Mouse (Mus musculus) fibroblast of lung, adult 2 months (primary cell): Measurements from ENCODE around the gene Myh11.
A peak's percentile ranks its signal among the peaks of the same experiment; 100 is the strongest.

Source experiments
- DNase-seq: peaks from one replicate; pipeline ENCODE4 v3.0.0-alpha.2; 2011; ENCODE audit warnings: low read depth

Gene Myh11

GRCm38 (mm10) chr16:14265203-14265920, 25.8 kb downstream of the Myh11 start:
- DNase-seq: no peak

GRCm38 (mm10) chr16:14264504-14264903, 26.7 kb downstream of the Myh11 start:
- no peak for DNase-seq

- no peak for DNase-seq
Observed at GRCm38 (mm10) chr16:14263241-14263640, 27.9 kb downstream of the Myh11 start.

GRCm38 (mm10) chr16:14262410-14262809, 28.8 kb downstream of the Myh11 start:
- DNase-seq: no peak

- no peak for DNase-seq
Observed at GRCm38 (mm10) chr16:14258856-14259255, 32.3 kb downstream of the Myh11 start.

GRCm38 (mm10) chr16:14253586-14253985, 37.6 kb downstream of the Myh11 start:
- no peak for DNase-seq

- no peak for DNase-seq
Observed at GRCm38 (mm10) chr16:14252877-14253276, 38.3 kb downstream of the Myh11 start.

GRCm38 (mm10) chr16:14249913-14250312, 41.3 kb downstream of the Myh11 start:
- no peak for DNase-seq

GRCm38 (mm10) chr16:14242553-14242952, 48.6 kb downstream of the Myh11 start:
- no peak for DNase-seq

- DNase-seq: no peak
Observed at GRCm38 (mm10) chr16:14242059-14242458, 49.1 kb downstream of the Myh11 start.

- DNase-seq: peak; percentile 73
Observed at GRCm38 (mm10) chr16:14237100-14237723, 54.0 kb downstream of the Myh11 start.

- no peak for DNase-seq
Observed at GRCm38 (mm10) chr16:14215156-14215555, 76.0 kb downstream of the Myh11 start.

GRCm38 (mm10) chr16:14198798-14199197, 92.4 kb downstream of the Myh11 start:
- no peak for DNase-seq

GRCm38 (mm10) chr16:14195427-14195826, 95.7 kb downstream of the Myh11 start:
- DNase-seq: peak; percentile 10

- no peak for DNase-seq
Observed at GRCm38 (mm10) chr16:14194164-14194950, 96.8 kb downstream of the Myh11 start.

GRCm38 (mm10) chr16:14185516-14185915, 105.7 kb downstream of the Myh11 start:
- DNase-seq: no peak

GRCm38 (mm10) chr16:14183856-14184255, 107.3 kb downstream of the Myh11 start:
- peak; percentile 34 for DNase-seq

GRCm38 (mm10) chr16:14182360-14182759, 108.8 kb downstream of the Myh11 start:
- DNase-seq: no peak

- no peak for DNase-seq
Observed at GRCm38 (mm10) chr16:14180163-14180733, 110.9 kb downstream of the Myh11 start.

- DNase-seq: no peak
Observed at GRCm38 (mm10) chr16:14178041-14178440, 113.1 kb downstream of the Myh11 start.

- DNase-seq: no peak
Observed at GRCm38 (mm10) chr16:14169706-14170105, 121.5 kb downstream of the Myh11 start.

GRCm38 (mm10) chr16:14166490-14166889, 124.7 kb downstream of the Myh11 start:
- DNase-seq: no peak

GRCm38 (mm10) chr16:14163731-14164130, 127.4 kb downstream of the Myh11 start:
- DNase-seq: no peak
